Mouse (Mus musculus) limb, embryonic 14.5 days (tissue): Measurements from ENCODE around the gene Zfp553. TPM values are rescaled to one million over a fixed set of nuclear protein-coding genes. Genes with fewer than 3 reads are reported as not detected.

Experiments
- ATAC-seq: fragments of 200-750 bp; cut with Nextera tagmentation; 2 replicates; pipeline ENCODE4 v1.8.0; 2017; ENCODE audit warnings: low read depth, moderate number of reproducible peaks, moderate TSS enrichment; ENCODE audit not compliant: low FRiP score
- DNase-seq: peaks from one replicate; pipeline ENCODE4 v3.0.0-alpha.2; 2015; ENCODE audit warnings: low spot score
- H3K27ac ChIP-seq: fragments of 300-500 bp; sonication (generic); replicated peaks from 2 replicates; pipeline ENCODE4 v1.5.1; 2014; ENCODE audit warnings: low read depth, mild to moderate bottlenecking, low read length, moderate library complexity, mixed read lengths
- H3K27me3 ChIP-seq: fragments of 300-500 bp; sonication (generic); 2 replicates; pipeline ENCODE4 v1.6.1; 2014; ENCODE audit warnings: low read length, mixed read lengths; ENCODE audit not compliant: control insufficient read depth, insufficient read depth
- H3K36me3 ChIP-seq: fragments of 300-500 bp; sonication (generic); 2 replicates; pipeline ENCODE4 v1.6.1; 2014; ENCODE audit warnings: mild to moderate bottlenecking, low read length, moderate library complexity, mixed read lengths; ENCODE audit not compliant: control insufficient read depth, insufficient read depth
- H3K4me1 ChIP-seq: fragments of 300-500 bp; sonication (generic); 2 replicates; pipeline ENCODE4 v1.6.1; 2014; ENCODE audit warnings: antibody characterized with exemption, low read length, mixed read lengths; ENCODE audit not compliant: control insufficient read depth, insufficient read depth
- H3K4me2 ChIP-seq: fragments of 300-500 bp; sonication (generic); replicated peaks from 2 replicates; pipeline ENCODE4 v1.6.1; 2014; ENCODE audit warnings: low read depth, mild to moderate bottlenecking, low read length, moderate library complexity; ENCODE audit not compliant: severe bottlenecking
- H3K4me3 ChIP-seq: fragments of 300-500 bp; sonication (generic); replicated peaks from 2 replicates; pipeline ENCODE4 v1.5.1; 2014; ENCODE audit warnings: low read length
- H3K9ac ChIP-seq: fragments of 300-500 bp; sonication (generic); 2 replicates; pipeline ENCODE4 v1.6.1; 2014; ENCODE audit warnings: mild to moderate bottlenecking, low read depth, low read length, moderate library complexity; ENCODE audit not compliant: severe bottlenecking
- H3K9me3 ChIP-seq: fragments of 300-500 bp; sonication (generic); 2 replicates; pipeline ENCODE4 v1.6.1; 2016; ENCODE audit warnings: low read length; ENCODE audit not compliant: control insufficient read depth
- POLR2A ChIP-seq: fragments of 200-500 bp; IDR thresholded peaks from 2 replicates; pipeline ENCODE4 v1.8.0; 2012; ENCODE audit warnings: inconsistent platforms, mild to moderate bottlenecking, moderate library complexity, borderline replicate concordance; ENCODE audit not compliant: insufficient read depth, insufficient read length; ENCODE audit errors: extremely low read depth
- WGBS: fragments of 180-500 bp; shearing (Covaris S2); extraction: QIAGEN DNeasy Blood & Tissue Kit; methylation state at CpG from one replicate; pipeline ENCODE4 v1.1.7; 2014; 5-methylcytosine and 5-hydroxymethylcytosine counted together
- polyA plus RNA-seq, 2 experiments: library from polyadenylated mRNA; depleted of rRNA in 1 of 2; stranded (reverse) in 1 of 2; unstranded in 1 of 2; fragments of >200 nt; fragmentation: Nextera tagmentation in 1 of 2; extraction: Ambion mirVana in 1 of 2; gene quantifications; 2 replicates each; pipeline versions ENCODE4 v1.2.1 to v1.2.3; 2012 to 2014

Gene Zfp553
- 22.5 and 24.9 TPM in 2 replicates for polyA plus RNA-seq (2012; rRNA removed)
- polyA plus RNA-seq (2014; fragmentation: Nextera tagmentation; extraction: Ambion mirVana), result 19.4 and 20.1 TPM in 2 replicates

DNA sequence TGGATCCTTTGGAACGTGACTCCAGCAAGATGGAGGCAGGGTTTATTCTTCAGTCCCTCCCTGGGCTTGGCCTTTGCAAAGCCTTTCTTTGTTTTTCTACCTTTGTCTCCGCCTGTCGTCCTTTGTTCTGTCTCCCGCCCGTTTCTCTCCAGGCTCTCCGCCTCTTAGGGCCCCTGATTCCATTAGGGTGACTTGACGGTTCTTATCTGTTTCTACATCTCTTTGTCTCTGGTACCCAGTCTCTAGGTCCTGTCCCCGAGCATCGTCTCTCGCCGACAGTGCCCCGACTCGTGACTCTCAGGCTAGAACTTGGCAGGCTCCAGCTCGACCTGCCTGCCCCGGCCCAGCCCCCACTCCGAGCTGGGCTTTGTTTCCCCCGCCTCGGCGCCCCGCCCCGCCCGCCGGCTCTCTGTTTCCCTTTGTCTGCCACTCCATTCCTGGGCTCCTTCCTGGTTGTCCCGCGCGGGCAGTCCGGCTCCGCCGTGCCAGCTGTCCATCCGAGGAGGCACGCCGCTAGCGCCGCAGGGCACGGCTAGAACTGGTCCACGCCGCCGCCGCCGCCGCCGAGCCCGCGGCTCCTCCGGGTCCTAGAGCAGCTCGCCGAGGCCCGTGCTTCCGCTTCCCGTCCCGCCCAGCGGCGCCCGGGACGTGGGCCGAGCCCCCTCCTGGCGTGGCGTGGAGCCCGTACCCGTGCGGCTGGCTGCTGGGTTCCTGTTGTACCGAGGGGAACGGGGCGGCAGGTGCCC lies at the start of gene Zfp553, which contains the start of gene Sept1:
TSS of gene Zfp553 (plus strand) at position 440 of the 746 bp plus-strand sequence.
TSS of gene Sept1 (minus strand) at position 509 of the 746 bp plus-strand sequence.
- under 1% methylated on average over 51 of the region's 64 CpGs for WGBS
- Histone ChIP-seq H3K9ac (peak within 1 kb of the TSS; percentile 97), H3K27me3 (no peaks in the 10 kb centered on the region), H3K9me3 (no peaks in the 10 kb centered on the region), H3K4me3 (peak within 1 kb of the TSS; percentile 90), H3K4me2 (peak within 1 kb of the TSS; percentile 79), H3K36me3 (peaks cover 52% of the 10 kb centered on the region), H3K27ac (peak within 1 kb of the TSS; percentile 96), H3K4me1 (peaks cover 12% of the 10 kb centered on the region)
- DNase-seq (peak; percentile 84), ATAC-seq (peak; percentile 92)
- TF ChIP-seq POLR2A, result 0 out of 2 replicates have a peak, but pooled peaks have one; percentile 23

DNA sequence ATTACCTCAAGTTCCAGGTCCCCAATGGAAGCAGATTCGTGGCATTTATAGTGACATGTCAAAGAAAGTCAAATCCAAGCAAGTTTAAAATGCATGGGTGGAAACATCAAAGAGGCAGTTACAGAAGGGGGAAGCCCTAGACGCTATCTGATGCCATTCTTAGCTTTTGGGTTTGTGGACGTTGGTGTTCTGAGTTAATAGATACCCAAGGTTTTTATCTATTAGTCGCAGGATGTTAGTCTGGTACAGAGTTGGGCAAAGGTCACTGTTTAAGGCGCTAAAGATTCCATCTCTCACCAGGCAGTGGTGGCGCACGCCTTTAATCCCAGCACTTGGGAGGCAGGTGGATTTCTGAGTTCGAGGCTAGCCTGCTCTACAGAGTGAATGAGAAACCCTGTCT lies 49.5 kb upstream of the Zfp553 start:
- no peaks in the 10 kb centered on the region for H3K27me3 ChIP-seq
- ATAC-seq (no peak), DNase-seq (no peak)
- no peaks in the 10 kb centered on the region for H3K4me1 ChIP-seq
- H3K9me3 ChIP-seq, result no peaks in the 10 kb centered on the region
- no peak overlapping the region for H3K4me2 ChIP-seq
- no peaks in the 10 kb centered on the region for H3K36me3 ChIP-seq
- H3K27ac ChIP-seq, result no peak overlapping the region
- H3K4me3 ChIP-seq, result no peak overlapping the region
- 75% methylated on average over 8 of the region's 8 CpGs for WGBS
- H3K9ac ChIP-seq, result no peak overlapping the region
- TF ChIP-seq POLR2A, result no peak

DNA sequence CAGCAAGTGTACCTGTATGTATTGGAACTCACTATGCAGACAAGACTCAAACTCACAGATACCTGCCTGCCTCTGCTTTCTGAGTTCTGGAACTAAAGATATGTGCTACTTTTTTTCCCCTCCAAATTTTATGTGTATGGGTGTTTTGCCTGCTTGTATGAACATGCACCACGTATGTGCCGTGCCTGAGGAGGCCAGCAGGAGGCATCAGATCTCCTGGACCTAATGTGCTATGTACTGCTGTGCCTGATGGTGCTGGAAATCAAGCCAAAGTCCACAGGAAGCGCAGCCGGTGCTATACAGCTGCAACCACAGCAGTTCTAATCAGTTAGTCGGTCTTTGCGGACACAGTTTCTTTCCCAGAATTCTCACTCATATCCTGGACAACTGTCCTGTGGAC lies 49.0 kb upstream of the Zfp553 start:
- no peak overlapping the region for H3K4me2 ChIP-seq
- ATAC-seq, result no peak
- no peak for TF ChIP-seq POLR2A
- H3K9me3 ChIP-seq, result no peaks in the 10 kb centered on the region
- H3K27ac ChIP-seq, result no peak overlapping the region
- DNase-seq, result no peak
- no peaks in the 10 kb centered on the region for H3K27me3 ChIP-seq
- no peak overlapping the region for H3K9ac ChIP-seq
- no peaks in the 10 kb centered on the region for H3K36me3 ChIP-seq
- WGBS, result 80% methylated on average over 6 of the region's 6 CpGs
- H3K4me1 ChIP-seq, result no peaks in the 10 kb centered on the region
- H3K4me3 ChIP-seq, result no peak overlapping the region

DNA sequence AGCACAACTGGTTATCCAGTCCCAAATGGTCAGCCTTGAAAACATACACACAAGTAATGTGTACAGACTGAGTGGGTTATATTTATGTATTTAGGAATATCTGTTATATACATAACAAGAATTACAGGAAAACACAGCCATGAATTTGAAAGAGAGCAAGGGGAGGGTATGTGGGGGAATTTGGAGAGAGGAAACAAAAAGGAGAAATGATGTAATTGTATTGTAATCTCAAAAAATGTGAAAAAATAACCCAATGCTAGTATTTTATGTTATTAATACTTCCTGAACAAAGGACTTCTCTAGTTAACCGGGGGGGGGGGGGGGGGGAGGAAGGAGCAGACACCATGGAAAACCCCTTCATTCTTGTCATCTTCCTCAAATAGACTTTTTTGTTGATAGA lies 48.1 kb upstream of the Zfp553 start:
- H3K4me3 ChIP-seq, result no peak overlapping the region
- no peak overlapping the region for H3K9ac ChIP-seq
- WGBS, result 31% methylated on average over 1 of the region's 1 CpGs
- DNase-seq (no peak), ATAC-seq (no peak)
- H3K27me3 ChIP-seq, result no peaks in the 10 kb centered on the region
- no peak overlapping the region for H3K4me2 ChIP-seq
- TF ChIP-seq POLR2A, result no peak
- no peaks in the 10 kb centered on the region for H3K36me3 ChIP-seq
- no peak overlapping the region for H3K27ac ChIP-seq
- no peaks in the 10 kb centered on the region for H3K4me1 ChIP-seq
- no peaks in the 10 kb centered on the region for H3K9me3 ChIP-seq

DNA sequence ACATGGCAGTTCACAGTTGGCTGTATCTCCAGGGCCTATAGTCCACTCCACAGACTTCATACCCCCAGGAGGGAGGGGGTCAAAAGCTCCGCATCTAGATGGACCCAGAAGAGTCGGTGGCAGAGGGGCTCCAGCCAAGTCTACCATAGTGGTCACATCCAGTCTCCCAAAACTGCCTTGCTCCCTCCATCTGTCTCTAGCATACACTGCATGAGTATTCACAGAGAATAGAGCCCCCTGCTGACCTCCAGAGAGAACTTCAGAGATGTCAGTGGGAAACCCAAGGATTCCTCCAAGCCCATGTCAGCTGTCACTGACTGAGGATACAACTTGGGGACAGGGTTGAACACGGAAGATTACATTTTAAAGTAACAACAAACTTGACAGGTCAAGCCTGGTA lies 47.3 kb upstream of the Zfp553 start:
- 70% methylated on average over 3 of the region's 3 CpGs for WGBS
- Histone ChIP-seq H3K9ac (no peak overlapping the region), H3K4me1 (no peaks in the 10 kb centered on the region), H3K27me3 (no peaks in the 10 kb centered on the region), H3K27ac (no peak overlapping the region), H3K36me3 (no peaks in the 10 kb centered on the region), H3K9me3 (no peaks in the 10 kb centered on the region), H3K4me2 (no peak overlapping the region), H3K4me3 (no peak overlapping the region)
- TF ChIP-seq POLR2A, result no peak
- no peak for DNase-seq
- ATAC-seq, result no peak
